In genomic region chr5:119326895-119327294, GRCm38 (mm10) we compare ENCODE assay signal across 16 mouse cellular contexts.
"Had no signal": no experiment of that assay in that cellular context is flagged by ENCODE, and none has a peak within 500 bp of the region (broad histone marks: within the 10 kb centered on the region; RNA-seq: fewer than 3 reads in every experiment).

No protein-coding gene starts in this region.

- H3K4me2 ChIP-seq: neural tube, embryonic 13.5 days; neural tube, embryonic 15.5 days; stomach, embryonic 15.5 days had no signal

- H3K4me1 ChIP-seq: neural tube, embryonic 13.5 days; neural tube, embryonic 15.5 days had no signal

- H3K27me3 ChIP-seq: neural tube, embryonic 13.5 days; neural tube, embryonic 15.5 days; stomach, embryonic 15.5 days had no signal

- H3K4me3 ChIP-seq: neural tube, embryonic 13.5 days; neural tube, embryonic 15.5 days; stomach, embryonic 15.5 days had no signal

- H3K27ac ChIP-seq: neural tube, embryonic 13.5 days; neural tube, embryonic 15.5 days; stomach, embryonic 15.5 days; stomach, postnatal 0 days had no signal

- DNase-seq: retina, postnatal 1 day; right cerebral cortex, adult 18-20 months; right cerebral cortex, postnatal 14 days; right cerebral cortex, postnatal 25 days; right cerebral cortex, postnatal 4 days; spleen, adult 18-20 months; thymus, adult 18-20 months; thymus, adult 2 months; thymus, postnatal 14 days; thymus, postnatal 25 days; thymus, postnatal 36 days; thymus, postnatal 4 days had no signal

- H3K36me3 ChIP-seq: neural tube, embryonic 13.5 days; neural tube, embryonic 15.5 days; stomach, embryonic 15.5 days had no signal

- H3K9me3 ChIP-seq: neural tube, embryonic 13.5 days; neural tube, embryonic 15.5 days; stomach, embryonic 15.5 days had no signal

- H3K9ac ChIP-seq: neural tube, embryonic 13.5 days; neural tube, embryonic 15.5 days; stomach, embryonic 15.5 days had no signal
